Mouse (Mus musculus) bone marrow, adult 2 months (tissue): ENCODE results near the gene Gabpb2.

Experiments used
- CTCF ChIP-seq: fragments of 200-500 bp; IDR thresholded peaks from 2 replicates; pipeline ENCODE4 v1.5.1; 2011; ENCODE audit warnings: low read length, control low read depth; ENCODE audit not compliant: control insufficient read depth, insufficient read depth
- POLR2A ChIP-seq: fragments of 200-500 bp; IDR thresholded peaks from 2 replicates; pipeline ENCODE4 v1.6.1; 2011; ENCODE audit warnings: low read depth, mild to moderate bottlenecking, control low read depth, low read length, borderline replicate concordance; ENCODE audit not compliant: control insufficient read depth

GRCm38 (mm10) chr3:95218466-95219137 is 886 bp upstream of the Gabpb2 start:
- TF ChIP-seq CTCF: no peak
- no peak for TF ChIP-seq POLR2A
